Mouse (Mus musculus) embryo, embryonic 9.5 days (tissue): Measurements from ENCODE around the gene Ttpal.

Source experiments
- DNase-seq: peaks from one replicate; pipeline ENCODE4 v3.0.0-alpha.2; 2017; ENCODE audit errors: extremely low spot score

Gene Ttpal

GRCm38 (mm10) chr2:163660103-163660701 is 58.1 kb downstream of the Ttpal start:
- DNase-seq = no peak

- DNase-seq = no peak
These were observed 59.3 kb downstream of the Ttpal start for GRCm38 (mm10) chr2:163661371-163661850.

GRCm38 (mm10) chr2:163662076-163662475 is 60.0 kb downstream of the Ttpal start:
- DNase-seq = no peak

GRCm38 (mm10) chr2:163662698-163663221 is 60.6 kb downstream of the Ttpal start:
- no peak for DNase-seq

- no peak for DNase-seq
These were observed 61.8 kb downstream of the Ttpal start for GRCm38 (mm10) chr2:163663930-163664329.

- DNase-seq = no peak
These were observed 64.9 kb downstream of the Ttpal start for GRCm38 (mm10) chr2:163667045-163667444.
